Mouse (Mus musculus) left cerebral cortex, adult 8-10 months (tissue): ENCODE measurements around the gene Wwox. TPM values are rescaled to one million over a fixed set of nuclear protein-coding genes. Genes with fewer than 3 reads are reported as not detected.

Experiments used
- DNase-seq, 2 experiments: peaks; one replicate each; pipeline ENCODE4 v3.0.0; 2022; ENCODE audit warnings: low spot score in 2 of 2
- total RNA-seq, 4 experiments: library from RNA; stranded (reverse); gene quantifications; 2 replicates each; pipeline ENCODE4 v1.2.4; 2022

The Wwox gene
- total RNA-seq, 4 experiments from 2014 or later = 18.8 to 21.0 (median 19.8) TPM

DNA sequence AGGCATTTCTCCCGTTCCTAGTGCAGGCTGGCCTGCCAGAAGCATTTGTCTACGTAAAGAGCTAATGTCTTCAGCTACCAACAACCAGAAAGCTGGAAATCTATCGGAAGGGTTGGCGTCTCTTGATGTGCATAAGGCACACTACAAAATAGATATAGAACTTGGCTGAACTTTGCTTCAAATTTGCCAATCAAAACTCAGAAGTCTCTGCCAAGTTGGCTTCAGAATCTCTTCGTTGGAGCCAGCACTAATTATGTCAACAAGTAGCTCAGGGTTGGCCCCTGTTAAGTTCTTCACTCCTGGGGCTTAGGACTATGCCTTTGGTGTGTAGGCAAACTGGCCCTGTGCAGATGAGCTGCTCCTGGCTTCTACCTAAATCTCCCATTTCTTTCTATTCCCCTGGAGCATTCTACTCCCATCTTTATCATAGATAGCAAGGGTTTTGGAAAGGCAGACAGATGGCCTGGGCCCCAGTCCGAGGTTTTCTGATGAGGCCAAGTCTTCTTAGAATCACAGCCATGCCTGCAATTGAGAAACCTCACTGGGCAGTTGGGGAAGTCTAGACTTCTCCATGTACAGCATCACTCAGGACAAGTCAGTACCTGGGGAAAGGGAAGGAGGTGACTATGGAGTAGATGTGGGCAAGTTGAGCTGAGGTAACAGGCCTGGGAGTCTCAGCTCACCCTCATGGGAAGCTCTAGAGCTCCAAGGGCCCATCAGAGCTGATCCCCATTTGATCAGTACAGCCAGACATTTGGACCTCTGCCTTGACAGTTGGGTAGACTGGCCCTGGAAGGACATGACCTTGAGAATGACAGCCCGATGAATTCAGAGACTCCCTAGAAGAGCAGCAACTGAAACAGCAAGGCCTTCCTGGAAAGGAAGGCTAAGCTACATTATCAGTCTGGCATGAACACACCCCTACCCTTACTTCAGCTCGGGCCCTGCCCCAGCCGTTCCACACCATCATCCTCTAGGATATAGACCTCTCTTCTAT lies 569.5 kb downstream of the Wwox start:
- no peak for DNase-seq

- DNase-seq = no peak
Measured at GRCm38 (mm10) chr8:115009897-115010768, 570.7 kb downstream of the Wwox start.

GRCm38 (mm10) chr8:115010769-115011073 lies 571.3 kb downstream of the Wwox start:
- no peak for DNase-seq

DNA sequence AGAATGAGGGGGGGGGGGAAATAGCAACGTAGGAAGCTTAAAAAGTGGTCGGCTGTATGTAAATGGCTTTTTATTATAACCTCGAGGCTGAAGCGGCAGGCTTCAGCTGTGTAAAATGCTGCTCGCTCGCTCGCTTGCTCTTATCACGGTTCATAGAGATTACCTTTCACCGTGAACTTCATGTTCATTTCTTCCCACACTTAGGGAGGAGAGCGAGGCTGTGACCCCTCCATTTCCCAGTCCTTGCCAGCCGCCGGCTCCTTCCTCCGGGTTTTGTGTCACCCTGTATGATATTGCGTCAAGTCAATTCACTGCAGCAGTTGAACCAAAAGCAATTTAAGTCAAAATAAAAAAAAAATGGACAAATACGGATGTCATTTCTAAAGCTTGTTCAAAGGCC lies 580.2 kb downstream of the Wwox start:
- DNase-seq = no peak

DNA sequence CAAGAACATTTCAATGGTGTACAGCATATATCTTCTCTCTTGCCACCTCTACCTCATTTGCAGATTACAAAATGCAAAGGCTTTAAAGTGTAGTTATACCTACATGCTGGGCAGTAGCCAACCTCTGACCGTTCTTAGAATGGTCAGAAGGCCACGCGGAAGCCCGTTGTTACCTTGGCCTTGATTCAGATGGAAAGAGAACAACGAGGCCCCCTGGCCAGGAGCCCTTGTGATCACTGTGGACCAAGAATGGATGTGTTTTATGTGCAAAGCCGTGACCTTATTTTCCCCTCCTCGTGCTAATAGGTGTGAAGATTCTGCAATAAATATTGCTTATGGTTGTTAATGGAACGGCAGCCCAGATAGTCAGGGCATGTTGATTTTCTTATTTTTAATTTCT lies 582.3 kb downstream of the Wwox start:
- DNase-seq = no peak

DNA sequence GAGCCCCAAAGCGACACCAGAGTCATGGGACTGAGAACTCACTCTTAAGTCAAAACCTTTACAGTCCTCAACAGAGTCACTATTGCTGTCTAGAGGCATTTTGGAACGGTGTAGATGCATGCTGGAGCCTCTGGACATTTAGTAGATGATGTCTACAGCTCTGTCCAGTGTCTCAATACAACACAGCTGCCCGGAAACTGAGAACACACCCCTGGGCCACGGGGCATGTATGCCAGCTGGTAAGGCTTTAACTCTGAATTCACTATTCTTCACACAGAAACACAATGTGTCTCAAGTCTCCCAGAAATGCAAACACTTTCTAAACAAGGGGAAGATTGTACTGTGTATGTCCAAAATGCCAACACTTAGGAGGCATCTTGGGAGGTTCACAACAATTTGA lies 584.6 kb downstream of the Wwox start:
- no peak for DNase-seq

- DNase-seq = no peak
Measured at GRCm38 (mm10) chr8:115025390-115026098, 586.1 kb downstream of the Wwox start.

DNA sequence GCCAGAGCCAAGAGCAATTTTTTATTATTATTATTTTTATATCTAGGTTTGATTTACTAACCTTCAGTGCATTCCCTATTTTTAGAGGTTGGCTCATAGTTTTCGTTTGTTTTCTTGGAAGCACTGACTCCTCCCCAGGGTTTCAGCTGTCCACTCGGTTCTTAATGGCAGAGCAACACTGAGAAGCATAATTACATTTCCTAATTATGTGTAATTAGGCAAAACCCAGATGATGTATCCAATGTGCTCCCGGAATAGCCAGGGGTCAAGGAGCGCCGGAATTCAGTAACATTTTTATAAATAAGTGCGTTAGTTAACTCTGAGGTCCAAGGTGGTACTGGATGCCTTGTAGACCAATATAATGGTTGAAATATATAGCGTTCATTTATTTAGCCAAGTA lies 586.7 kb downstream of the Wwox start:
- no peak for DNase-seq

DNA sequence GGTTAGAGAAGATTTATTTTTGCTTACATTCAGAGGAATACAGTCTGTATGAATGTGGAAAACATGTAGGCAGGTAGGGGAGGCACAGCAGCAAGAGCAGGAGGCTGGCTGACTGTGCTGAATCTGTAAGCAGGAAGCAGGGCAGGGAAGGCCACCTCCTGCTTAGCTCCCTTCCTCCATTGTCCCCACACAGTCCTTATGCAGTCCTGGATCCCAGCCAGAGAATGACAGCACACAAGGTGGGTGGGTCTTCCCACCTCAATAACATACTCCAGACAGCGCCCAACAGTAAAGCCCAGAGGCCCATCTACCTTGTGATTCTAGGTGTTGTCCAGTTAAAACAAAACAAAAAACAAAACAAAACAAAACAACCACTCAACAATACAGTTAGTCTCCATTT lies 593.7 kb downstream of the Wwox start:
- no peak for DNase-seq

DNA sequence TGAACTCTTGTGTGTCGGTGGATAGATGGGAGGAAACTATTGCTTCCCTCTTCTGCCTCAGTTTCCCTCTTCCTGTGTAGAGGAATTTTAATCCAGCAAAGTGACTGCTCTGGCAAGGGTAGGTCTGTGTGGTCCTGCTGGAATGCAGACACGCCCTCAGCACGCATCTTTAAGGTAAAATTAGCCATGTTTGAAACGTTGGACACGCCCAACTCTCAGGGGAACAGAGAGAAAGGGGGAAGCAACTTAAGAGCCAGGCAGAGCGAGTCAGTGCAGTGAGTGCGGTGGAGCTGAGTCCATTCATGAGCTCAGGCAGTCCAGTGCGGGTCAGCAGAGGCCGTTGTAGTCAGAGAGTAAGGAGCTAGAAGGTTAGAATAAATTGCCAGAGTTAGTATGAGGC lies 596.6 kb downstream of the Wwox start:
- DNase-seq = no peak

- DNase-seq = no peak
Measured at GRCm38 (mm10) chr8:115038426-115038825, 599.0 kb downstream of the Wwox start.

GRCm38 (mm10) chr8:115045746-115046145 lies 606.3 kb downstream of the Wwox start:
- no peak for DNase-seq

DNA sequence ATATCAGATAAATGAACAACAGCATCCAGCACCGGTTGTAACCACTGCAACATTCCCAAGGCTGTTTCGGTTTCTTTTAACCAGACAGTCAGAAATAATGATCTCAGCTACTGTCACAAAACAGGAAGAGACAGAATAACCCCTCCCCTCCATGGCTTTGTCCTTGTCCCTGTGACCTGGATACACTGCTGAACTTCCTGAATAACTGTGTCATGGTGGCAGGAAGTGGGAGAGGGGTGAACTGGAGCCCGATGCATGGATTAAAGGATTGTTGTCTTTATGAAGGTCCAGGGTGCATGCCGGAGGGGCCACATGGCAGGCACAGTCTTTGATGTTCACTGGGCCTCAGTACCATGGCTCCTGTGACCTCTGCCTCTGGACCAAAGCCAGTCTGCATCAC lies 607.0 kb downstream of the Wwox start:
- DNase-seq = no peak

GRCm38 (mm10) chr8:115058193-115058835 lies 618.9 kb downstream of the Wwox start:
- DNase-seq = no peak

DNA sequence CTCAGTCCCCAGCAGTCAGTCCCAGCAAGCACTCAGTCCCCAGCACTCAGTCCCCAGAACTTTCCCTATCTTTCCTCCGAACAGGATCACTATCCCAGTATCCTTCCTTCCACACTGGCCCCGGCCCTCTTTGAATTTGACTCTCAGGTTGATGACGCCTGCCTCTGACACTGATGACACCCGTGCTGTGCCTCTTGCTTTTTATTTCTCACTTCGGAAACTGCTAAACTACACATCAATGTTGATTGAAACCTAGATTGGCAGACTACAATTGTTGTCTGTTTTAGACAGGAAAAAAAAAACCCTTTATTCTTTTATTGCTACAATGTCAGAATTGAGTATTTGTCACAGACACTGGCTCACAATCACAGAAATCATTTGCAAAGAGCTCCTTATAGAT lies 624.2 kb downstream of the Wwox start:
- no peak for DNase-seq

- no peak for DNase-seq
Measured at GRCm38 (mm10) chr8:115064691-115065090, 625.2 kb downstream of the Wwox start.

DNA sequence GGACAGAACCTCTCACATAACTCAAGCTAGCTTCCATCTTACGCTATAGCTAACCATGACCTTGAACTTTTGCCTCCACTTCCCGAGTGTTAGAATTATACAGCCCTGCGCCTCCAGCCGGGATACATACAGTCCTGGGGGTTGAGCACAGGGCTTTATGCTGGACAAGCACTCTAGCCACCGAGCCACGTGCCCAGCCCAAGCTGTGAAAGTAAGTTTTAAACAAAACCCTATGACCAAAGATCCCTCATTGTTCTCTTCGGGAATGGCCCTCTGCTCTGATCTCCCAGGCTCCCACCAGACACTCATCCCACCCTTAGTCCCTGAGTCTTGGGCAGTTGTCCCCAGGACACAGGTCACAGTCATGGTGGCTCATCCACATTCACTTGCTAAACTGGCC lies 625.9 kb downstream of the Wwox start:
- no peak for DNase-seq

DNA sequence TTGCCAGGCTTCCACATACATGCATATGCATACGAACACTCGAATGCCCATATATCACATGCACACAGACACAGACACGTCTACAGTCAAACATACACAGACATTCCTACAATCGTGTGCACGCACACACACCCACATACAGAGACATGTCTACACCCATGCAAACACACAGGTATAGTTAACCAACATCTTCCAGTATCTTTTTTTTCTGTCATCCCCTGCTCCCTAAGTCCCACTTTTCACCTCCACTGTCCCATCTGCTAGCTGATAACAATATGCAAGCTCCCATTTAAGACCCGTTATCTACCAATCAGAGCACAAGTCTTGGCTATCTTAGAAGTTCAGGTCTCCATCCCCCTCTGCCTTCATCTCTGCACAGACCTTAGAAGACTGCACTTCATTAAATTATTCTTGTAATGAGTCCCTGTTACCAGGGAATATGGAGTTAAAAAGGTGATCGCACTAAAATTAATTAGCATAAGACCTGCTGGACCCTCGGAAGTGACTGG lies 627.1 kb downstream of the Wwox start:
- no peak for DNase-seq

DNA sequence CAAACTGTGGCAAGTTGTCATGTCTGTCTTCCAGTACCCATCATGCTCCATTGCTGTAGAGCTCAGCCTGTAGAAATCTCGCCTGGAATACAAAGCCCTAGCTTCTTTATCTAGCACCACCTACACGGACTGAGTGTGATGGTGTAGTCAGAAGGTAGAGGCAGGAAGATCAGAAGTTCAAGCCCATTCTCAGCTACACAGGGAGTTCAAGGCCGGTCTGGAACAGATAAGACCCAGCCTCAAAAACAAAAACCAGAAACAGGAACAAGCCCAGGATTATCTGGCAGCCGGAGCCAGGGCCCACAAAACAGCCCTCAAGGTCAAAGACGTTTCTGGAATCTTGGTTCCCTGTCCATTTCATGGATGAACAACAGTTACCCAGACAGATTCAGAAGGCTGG lies 629.3 kb downstream of the Wwox start:
- no peak for DNase-seq

DNA sequence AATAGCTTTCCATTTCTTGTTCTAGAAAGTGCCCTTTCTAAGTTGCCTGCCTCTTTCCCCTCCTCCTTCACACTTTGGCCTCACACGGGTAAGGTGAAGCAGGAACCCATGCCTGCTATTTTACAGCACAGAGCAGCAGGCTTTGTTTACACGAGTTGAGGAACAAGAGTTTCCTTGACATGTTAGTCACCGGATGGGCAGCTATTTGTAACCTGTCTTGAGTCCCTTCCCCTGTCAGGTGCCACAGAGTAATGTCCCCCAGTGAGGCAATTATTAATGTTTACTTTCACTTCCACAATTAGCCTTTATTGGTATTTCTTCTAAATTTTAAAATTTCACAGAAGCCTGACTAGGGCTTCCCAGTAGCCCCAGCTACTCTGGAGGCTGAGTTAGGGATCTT lies 630.8 kb downstream of the Wwox start:
- DNase-seq = no peak

DNA sequence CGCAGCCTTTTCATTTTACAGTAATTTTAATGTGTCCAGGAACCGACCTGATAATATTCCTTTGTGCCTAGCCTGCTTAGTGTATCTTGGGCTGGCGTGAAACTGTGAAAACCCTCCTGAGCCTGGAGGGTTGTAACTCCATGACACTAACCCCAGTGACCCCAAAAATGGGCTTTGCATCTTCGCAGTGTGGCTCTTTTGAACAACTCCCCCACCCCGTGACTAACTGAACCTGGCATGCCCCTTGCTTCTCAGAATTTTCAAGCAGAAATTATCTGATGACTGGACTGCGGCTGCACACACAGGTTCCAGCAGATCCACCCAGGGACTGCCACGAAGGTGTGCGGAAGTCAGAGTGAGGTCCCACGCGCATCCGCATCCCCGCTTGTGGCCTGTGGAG lies 631.8 kb downstream of the Wwox start:
- DNase-seq = no peak
